ENCODE assay signal across 8 mouse cellular contexts in the genomic region with DNA sequence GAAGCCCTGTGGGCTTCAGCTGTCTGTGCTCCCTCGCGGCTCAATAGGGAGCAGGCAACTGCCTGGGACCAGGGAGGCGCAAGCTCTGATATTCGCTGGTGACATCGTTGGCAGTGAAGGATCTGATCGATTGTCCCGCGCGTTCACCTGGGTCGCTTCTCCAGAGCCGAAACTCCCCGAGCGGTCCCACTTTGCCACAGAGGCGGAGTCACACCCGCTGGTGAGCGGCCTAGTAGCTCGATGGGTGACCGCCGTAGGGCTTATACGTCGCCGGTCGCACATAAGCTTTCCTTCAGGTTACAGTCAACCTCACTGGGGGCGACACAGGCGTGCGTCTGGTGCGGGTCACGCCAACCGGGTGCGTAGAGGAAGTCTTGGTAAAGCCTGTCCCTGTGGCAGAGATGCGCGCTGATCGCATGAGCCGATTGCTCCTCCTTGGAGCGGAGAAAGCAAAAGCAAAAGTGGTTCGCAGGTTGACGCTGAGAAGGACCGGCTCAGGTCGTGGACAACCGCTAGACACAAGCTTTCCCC. TPM values are rescaled to one million over a fixed set of nuclear protein-coding genes. Genes with fewer than 3 reads are reported as not detected.
DNase-seq lines count a peak whose midpoint lies in the region; ATAC-seq and TF ChIP-seq lines count a peak whose summit lies in the region.

No protein-coding gene starts in this region.

- peak overlapping the region; percentile 50 for H3K4me2 ChIP-seq in forebrain, embryonic 14.5 days (ENCODE audit: low read length)
- H3K4me2 ChIP-seq in limb, embryonic 14.5 days (replicated peaks; ENCODE audit: low read depth, low read length, severe bottlenecking), result peak overlapping the region; percentile 62
- peak overlapping the region; percentile 52 for H3K4me2 ChIP-seq in neural tube, embryonic 13.5 days

- H3K9ac ChIP-seq in ES-Bruce4 (ENCODE audit: low read depth, poor library complexity, severe bottlenecking), result no peak overlapping the region
- H3K9ac ChIP-seq in forebrain, embryonic 14.5 days (ENCODE audit: low read length), result peak overlapping the region; percentile 41; the same call in 1 of the 2 replicates
- H3K9ac ChIP-seq in limb, embryonic 14.5 days (ENCODE audit: low read depth, low read length, severe bottlenecking), result peak overlapping the region; percentile 50
- peak overlapping the region; percentile 57 for H3K9ac ChIP-seq in neural tube, embryonic 13.5 days

- H3K4me3 ChIP-seq in ES-Bruce4 (ENCODE audit: low read depth, low read length), result peak overlapping the region; percentile 33
- H3K4me3 ChIP-seq in forebrain, embryonic 14.5 days (ENCODE audit: low read depth, low read length), result peak overlapping the region; percentile 33
- peak overlapping the region; percentile 49 for H3K4me3 ChIP-seq in limb, embryonic 14.5 days (replicated peaks; ENCODE audit: low read length)
- peak overlapping the region; percentile 42 for H3K4me3 ChIP-seq in neural tube, embryonic 13.5 days

- H3K27me3 ChIP-seq in ES-Bruce4 (ENCODE audit: control insufficient read depth, insufficient read depth, low read length, poor library complexity, severe bottlenecking), result peaks cover 39% of the 10 kb centered on the region
- H3K27me3 ChIP-seq in forebrain, embryonic 14.5 days (replicated peaks; ENCODE audit: control insufficient read depth, insufficient read depth, low read length), result peaks cover 85% of the 10 kb centered on the region
- H3K27me3 ChIP-seq in limb, embryonic 14.5 days (ENCODE audit: control insufficient read depth, insufficient read depth, low read length), result peaks cover 80% of the 10 kb centered on the region
- H3K27me3 ChIP-seq in neural tube, embryonic 13.5 days, result peaks cover 95% of the 10 kb centered on the region

- no peak for TF ChIP-seq EP300 in ES-Bruce4 (IDR thresholded peaks at IDR 0.05; ENCODE audit: insufficient read depth, low read depth, low read length)

- no peak for TF ChIP-seq POLR2A in ES-Bruce4 (IDR thresholded peaks at IDR 0.05; ENCODE audit: insufficient read depth, low read length)
- TF ChIP-seq POLR2A in limb, embryonic 14.5 days (IDR thresholded peaks at IDR 0.05; ENCODE audit: borderline replicate concordance, extremely low read depth, insufficient read depth, insufficient read length), result no peak

- DNase-seq in adrenal gland, postnatal 25 days, result peak; percentile 26
- DNase-seq in adrenal gland, adult 8-10 months, result no peak
- no peak for DNase-seq in forebrain, embryonic 14.5 days (ENCODE audit: low spot score)
- DNase-seq in limb, embryonic 14.5 days (ENCODE audit: low spot score), result no peak
- no peak for DNase-seq in spleen, postnatal 36 days (ENCODE audit: low spot score in 2 of 2)
- no peak for DNase-seq in frontal cortex, postnatal 14 days (ENCODE audit: low spot score in 2 of 2)

- no peaks in the 10 kb centered on the region; the same call in 1 of the 2 replicates for H3K9me3 ChIP-seq in ES-Bruce4 (replicated peaks; ENCODE audit: control insufficient read depth, insufficient read depth, low read length, poor library complexity, severe bottlenecking)
- no peaks in the 10 kb centered on the region for H3K9me3 ChIP-seq in forebrain, embryonic 14.5 days (replicated peaks; ENCODE audit: control insufficient read depth, low read length)
- no peaks in the 10 kb centered on the region for H3K9me3 ChIP-seq in limb, embryonic 14.5 days (ENCODE audit: control insufficient read depth, low read length)
- H3K9me3 ChIP-seq in neural tube, embryonic 13.5 days, result no peaks in the 10 kb centered on the region

- ATAC-seq in forebrain, embryonic 14.5 days, result no peak
- ATAC-seq in limb, embryonic 14.5 days (ENCODE audit: low FRiP score, low read depth), result no peak
- ATAC-seq in neural tube, embryonic 13.5 days (ENCODE audit: low read depth), result no peak

- no peak overlapping the region for H3K27ac ChIP-seq in ES-Bruce4 (ENCODE audit: insufficient read depth, low read length)
- no peak overlapping the region for H3K27ac ChIP-seq in forebrain, embryonic 14.5 days (ENCODE audit: low read depth, low read length)
- H3K27ac ChIP-seq in limb, embryonic 14.5 days (replicated peaks; ENCODE audit: low read depth, low read length), result no peak overlapping the region
- H3K27ac ChIP-seq in neural tube, embryonic 13.5 days (replicated peaks), result no peak overlapping the region

- H3K4me1 ChIP-seq in ES-Bruce4 (ENCODE audit: control insufficient read depth, insufficient read depth, low read length), result no peaks in the 10 kb centered on the region
- peaks cover 15% of the 10 kb centered on the region for H3K4me1 ChIP-seq in forebrain, embryonic 14.5 days (ENCODE audit: control insufficient read depth, insufficient read depth, low read length)
- H3K4me1 ChIP-seq in limb, embryonic 14.5 days (ENCODE audit: control insufficient read depth, insufficient read depth, low read length), result peaks cover 21% of the 10 kb centered on the region
- H3K4me1 ChIP-seq in neural tube, embryonic 13.5 days (replicated peaks), result peaks cover 41% of the 10 kb centered on the region

- under 1% methylated on average over 40 of the region's 40 CpGs for WGBS in forebrain, embryonic 14.5 days
- WGBS in limb, embryonic 14.5 days, result 3% methylated on average over 40 of the region's 40 CpGs
- under 1% methylated on average over 40 of the region's 40 CpGs for WGBS in neural tube, embryonic 13.5 days

- TF ChIP-seq CTCF in ES-Bruce4 (IDR thresholded peaks at IDR 0.05; ENCODE audit: low read depth, low read length), result no peak

- H3K36me3 ChIP-seq in ES-Bruce4 (ENCODE audit: control insufficient read depth, insufficient read depth, low read length, poor library complexity, severe bottlenecking), result no peaks in the 10 kb centered on the region
- H3K36me3 ChIP-seq in forebrain, embryonic 14.5 days (ENCODE audit: control insufficient read depth, insufficient read depth, low read length), result no peaks in the 10 kb centered on the region
- no peaks in the 10 kb centered on the region for H3K36me3 ChIP-seq in limb, embryonic 14.5 days (ENCODE audit: control insufficient read depth, insufficient read depth, low read length)
- no peaks in the 10 kb centered on the region for H3K36me3 ChIP-seq in neural tube, embryonic 13.5 days

RNA-seq across cellular contexts. Expression of gene Foxf2, which starts 3.8 kb away (rescaled TPM):
- not detected in 2 replicates for total RNA-seq in adrenal gland, postnatal 25 days (2021)
- not detected for total RNA-seq in adrenal gland, adult 8-10 months (2022)
- not detected in 2 replicates for polyA plus RNA-seq in ES-Bruce4 (2011; ENCODE audit: insufficient read depth, insufficient read length, low read depth, missing spikeins)
- polyA plus RNA-seq in forebrain, embryonic 14.5 days (2014; fragmentation: Nextera tagmentation; extraction: Ambion mirVana), result 2.2 and 2.4 TPM in 2 replicates
- polyA plus RNA-seq in limb, embryonic 14.5 days (2012; rRNA removed), result 12.8 and 19.9 TPM in 2 replicates
- 5.0 and 6.1 TPM in 2 replicates for polyA plus RNA-seq in limb, embryonic 14.5 days (2014; fragmentation: Nextera tagmentation; extraction: Ambion mirVana)
- 5.0 and 5.5 TPM in 2 replicates for polyA plus RNA-seq in neural tube, embryonic 13.5 days (2015; fragmentation: Nextera tagmentation; extraction: Ambion mirVana)
